9 mouse cellular contexts compared by ENCODE assay signal in the genomic region with DNA sequence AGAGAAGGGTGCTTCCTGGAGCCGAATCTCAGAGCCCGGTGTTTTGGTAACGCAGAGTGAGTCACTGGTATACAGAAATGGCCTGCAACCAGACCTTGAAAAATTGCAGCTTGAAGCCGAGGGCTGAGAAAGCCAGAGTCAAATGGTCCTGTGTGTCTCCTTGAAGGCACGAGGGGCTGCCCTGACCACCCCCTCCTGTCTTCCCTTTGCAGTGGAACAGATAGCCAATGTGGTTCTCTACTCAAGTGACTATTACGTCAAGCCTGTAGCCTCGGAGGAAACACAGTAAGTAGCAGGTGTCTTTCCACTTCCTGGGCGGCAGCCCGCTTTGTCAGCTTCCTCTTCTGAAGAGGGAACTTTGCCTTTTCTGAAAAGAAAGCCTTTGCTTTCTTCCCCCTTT. TPM values are rescaled to one million over a fixed set of nuclear protein-coding genes. Genes with fewer than 3 reads are reported as not detected.
DNase-seq lines count a peak whose midpoint lies in the region; TF ChIP-seq lines count a peak whose summit lies in the region.
"Had no signal": no experiment of that assay in that cellular context is flagged by ENCODE, and none has a peak within 500 bp of the region (broad histone marks: within the 10 kb centered on the region; RNA-seq: fewer than 3 reads in every experiment).

No protein-coding gene starts in this region.

- no peak for DNase-seq in layer of hippocampus, adult 2 months (ENCODE audit: low spot score in 2 of 2)
- DNase-seq in layer of hippocampus, postnatal 10 days (ENCODE audit: low spot score in 2 of 2) = no peak
- DNase-seq in c-Kit-positive CD71-negative TER-119-negative erythroid progenitor cells, embryonic 14.5 days (ENCODE audit: low read depth) = peak; percentile 62
- DNase-seq in lung, postnatal 4 days = peak; percentile 50 to 61
- peak; percentile 85 for DNase-seq in thymus, postnatal 14 days
- DNase-seq in limb, embryonic 10.5 days (ENCODE audit: low spot score) = no peak
- no peak for DNase-seq in embryo, embryonic 9.5 days (ENCODE audit: extremely low spot score)
- DNase-seq in retina, postnatal 1 day = no peak

- H3K27me3 ChIP-seq in limb, embryonic 10.5 days (ENCODE audit: low read depth, poor library complexity, severe bottlenecking) = no peaks in the 10 kb centered on the region
- H3K27me3 ChIP-seq: heart, embryonic 13.5 days had no signal

- H3K4me1 ChIP-seq in limb, embryonic 10.5 days = peaks cover 7% of the 10 kb centered on the region; the same call in 1 of the 2 replicates

- no peaks in the 10 kb centered on the region for H3K9me3 ChIP-seq in limb, embryonic 10.5 days (replicated peaks)
- H3K9me3 ChIP-seq: heart, embryonic 13.5 days had no signal

- WGBS in limb, embryonic 10.5 days = 79% methylated on average over 9 of the region's 9 CpGs

- H3K36me3 ChIP-seq in limb, embryonic 10.5 days = no peaks in the 10 kb centered on the region
- H3K36me3 ChIP-seq: heart, embryonic 13.5 days had no signal

- H3K4me3 ChIP-seq in layer of hippocampus, adult 2 months = no peak overlapping the region
- no peak overlapping the region for H3K4me3 ChIP-seq in limb, embryonic 10.5 days
- H3K4me3 ChIP-seq: heart, embryonic 13.5 days had no signal

- no peak for TF ChIP-seq CTCF in layer of hippocampus, adult 2 months (conservative IDR thresholded peaks at IDR 0.05)

- peak overlapping the region; percentile 51; the same call in 1 of the 2 replicates for H3K27ac ChIP-seq in layer of hippocampus, adult 2 months
- H3K27ac ChIP-seq in limb, embryonic 10.5 days = no peak overlapping the region
- H3K27ac ChIP-seq: heart, embryonic 13.5 days had no signal

RNA-seq across cellular contexts. Expression of a gene that starts 24.7 kb away (rescaled TPM):
- 1 to 10 TPM; 2.0 to 2.6 TPM for total RNA-seq in layer of hippocampus, adult 2 months (2021)
- 1 to 10 TPM; 1.8 to 2.2 TPM for total RNA-seq in layer of hippocampus, postnatal 10 days (2021)
- 3.7 and 4.9 TPM in 2 replicates for polyA plus RNA-seq in limb, embryonic 10.5 days (2016; fragmentation: Nextera tagmentation; extraction: Ambion mirVana)

RNA-seq across cellular contexts. Expression of a gene that starts 24.9 kb away (rescaled TPM):
- total RNA-seq in layer of hippocampus, adult 2 months (2021) = 100 to 1,000 TPM; 103 to 117 TPM
- total RNA-seq in layer of hippocampus, postnatal 10 days (2021) = 100 to 1,000 TPM; 119 to 134 TPM
- 38.8 and 39.7 TPM in 2 replicates for polyA plus RNA-seq in limb, embryonic 10.5 days (2016; fragmentation: Nextera tagmentation; extraction: Ambion mirVana)

Comparison
In these comparisons a context has a peak if more than half of its experiments do, and no peak if none do; other contexts are left out.
1. DNase-seq: peak in c-Kit-positive CD71-negative TER-119-negative erythroid progenitor cells, embryonic 14.5 days (single experiment), lung, postnatal 4 days (2 of 2) and thymus, postnatal 14 days (single experiment); none in layer of hippocampus, adult 2 months (0 of 2), layer of hippocampus, postnatal 10 days (0 of 2), limb, embryonic 10.5 days (single experiment), embryo, embryonic 9.5 days (single experiment) and retina, postnatal 1 day (single experiment).